Mouse (Mus musculus): ENCODE measurements around the gene Kcns3.

DNA sequence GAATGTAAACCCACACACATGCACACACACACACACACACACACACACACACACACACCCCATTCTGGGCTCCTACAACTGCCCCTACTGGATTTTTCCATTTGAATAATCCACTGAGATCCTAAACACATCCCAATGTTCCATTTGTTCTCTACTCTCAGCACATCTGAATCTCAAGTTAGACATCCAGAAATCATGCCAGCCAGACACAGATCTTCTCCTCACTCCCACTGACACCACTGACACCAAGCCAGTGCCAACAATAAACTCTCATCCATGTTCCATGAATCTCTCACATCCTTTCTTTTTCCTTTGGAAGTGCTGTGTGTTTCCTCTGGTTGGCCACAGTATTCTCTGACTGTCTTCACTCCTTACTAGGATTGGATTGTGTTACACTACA is 18.4 kb downstream of the Kcns3 start:
- TF ChIP-seq CTCF (IDR thresholded peaks at IDR 0.05; ENCODE audit: extremely low read depth, insufficient read length, insufficient replicate concordance, low read depth, low read length) = no peak
- TF ChIP-seq POLR2A (IDR thresholded peaks at IDR 0.05; ENCODE audit: low read depth, low read length) = no peak

Data from small intestine, adult 2 months (tissue).